Mouse (Mus musculus) monocyte, adult 5-6 weeks (primary cell): ENCODE data around the gene Nlrp2. TPM values are rescaled to one million over a fixed set of nuclear protein-coding genes. Genes with fewer than 3 reads are reported as not detected.

ENCODE experiments used
- ATAC-seq: fragments of 153-309, 156-312 bp; replicated peaks from 2 replicates; pipeline ENCODE4 v1.8.0; 2017; ENCODE audit warnings: mild to moderate bottlenecking; ENCODE audit not compliant: low TSS enrichment, insufficient number of reproducible peaks, severe bottlenecking, poor library complexity, low FRiP score
- total RNA-seq: library from RNA; stranded (forward); fragments of 200-1000, 200-491, 200-594 nt; gene quantifications from 3 replicates; pipeline ENCODE4 v1.2.3, GENCODE M21; 2017

The Nlrp2 gene
- not detected in 3 replicates for total RNA-seq

DNA sequence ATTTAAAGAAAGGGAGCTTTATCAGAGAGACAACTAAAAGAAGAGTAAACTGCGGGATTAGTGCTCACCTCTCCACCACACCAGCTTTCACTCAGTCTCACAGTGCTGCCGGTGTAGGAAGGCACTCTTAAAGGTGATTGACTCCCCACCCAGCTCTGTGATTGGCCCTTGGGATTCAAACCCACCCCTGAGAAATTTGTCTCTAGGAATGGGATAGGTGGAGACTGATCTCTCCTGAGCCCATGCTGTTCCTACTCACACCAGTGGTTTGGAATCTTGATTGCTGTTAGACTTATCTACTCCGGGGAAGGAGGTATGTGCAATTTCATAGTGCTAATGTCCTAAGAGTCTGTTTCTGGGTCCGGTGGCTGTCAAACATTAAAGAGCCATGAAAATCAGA lies at the start of gene Nlrp2:
Nlrp2 (minus strand) TSS at position 101 of the 400 bp plus-strand sequence.
- ATAC-seq: no peak

GRCm38 (mm10) chr7:5366724-5367123 lies 15.9 kb upstream of the Nlrp2 start:
- no peak for ATAC-seq

DNA sequence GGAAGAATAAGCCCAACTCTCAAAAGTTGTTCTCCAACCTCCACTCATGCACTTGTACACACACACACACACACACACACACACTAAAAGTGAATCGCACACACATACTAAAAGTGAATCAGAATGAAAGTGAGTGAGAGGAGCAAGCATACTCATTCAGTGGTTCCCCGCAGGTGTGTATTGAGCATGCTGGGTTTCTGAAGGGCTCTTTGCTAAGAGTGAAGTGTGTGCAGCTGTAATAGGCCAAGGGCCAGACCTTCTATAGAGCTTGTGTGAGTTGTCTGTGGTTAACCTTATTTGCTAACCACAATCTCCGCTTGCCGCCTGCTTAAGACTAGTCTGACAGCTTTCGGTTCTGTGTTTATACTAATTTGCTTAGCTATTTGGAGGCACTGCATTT lies 12.8 kb upstream of the Nlrp2 start:
- ATAC-seq: no peak

DNA sequence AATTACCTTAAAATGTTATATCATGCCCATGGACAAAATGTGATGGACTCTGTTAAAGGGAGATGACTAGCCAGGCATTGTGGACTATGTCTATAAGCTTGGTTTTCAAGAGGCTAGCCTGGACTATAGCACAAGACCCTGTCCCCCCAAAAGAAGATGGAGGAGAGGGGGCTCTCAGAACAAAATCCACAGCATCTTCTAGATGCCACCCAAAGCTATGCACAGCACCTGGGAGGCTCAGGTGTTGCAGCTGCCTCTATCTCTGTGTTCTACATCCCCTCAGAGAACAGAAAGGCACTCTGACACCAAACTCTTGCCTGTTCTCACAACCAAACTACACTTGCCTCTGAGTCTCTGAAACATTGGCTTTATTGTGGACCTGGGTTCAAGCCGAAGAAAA lies 598 bp downstream of the Nlrp2 start, which contains the start of gene Gm5065:
Gm5065 (plus strand) TSS at position 301 of the 400 bp plus-strand sequence.
- no peak for ATAC-seq

GRCm38 (mm10) chr7:5327511-5327910 lies 23.3 kb downstream of the Nlrp2 start:
- ATAC-seq: no peak

- no peak for ATAC-seq
These were observed 62.6 kb downstream of the Nlrp2 start for GRCm38 (mm10) chr7:5288281-5288680.

DNA sequence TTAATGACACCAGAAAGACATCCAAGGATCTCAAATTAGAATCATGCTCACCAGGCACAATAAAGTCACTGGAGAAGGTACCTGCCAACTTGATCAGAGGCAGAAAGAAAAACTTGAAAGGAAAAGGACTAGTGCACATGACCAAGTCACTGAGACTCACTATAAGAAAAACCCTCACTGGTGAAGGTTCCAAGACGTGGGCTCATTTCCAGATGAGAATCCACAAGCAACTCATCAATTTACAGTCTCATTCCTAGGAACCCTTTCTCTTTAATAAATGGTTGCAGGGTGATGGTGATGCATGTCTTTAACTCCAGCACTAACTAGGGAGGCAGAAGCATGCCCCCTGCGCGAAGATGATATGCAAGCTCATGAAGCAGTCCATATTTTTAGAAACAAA lies 87.8 kb downstream of the Nlrp2 start:
- no peak for ATAC-seq

Other genes with a start within 250 kb of the Nlrp2 start
- gene Rfpl4, start 234.1 kb downstream of the Nlrp2 start, total RNA-seq: not detected in 3 replicates
- 0.53 to 2.8 TPM in 2 of 3 replicates, not detected in the other for gene Rasl2-9, start 225.1 kb downstream of the Nlrp2 start, total RNA-seq
- not detected in 3 replicates for gene Vmn1r55, start 201.4 kb downstream of the Nlrp2 start, total RNA-seq
- not detected in 3 replicates for gene Vmn1r56, start 154.3 kb downstream of the Nlrp2 start, total RNA-seq
- not detected in 3 replicates for gene Vmn1r57, start 132.5 kb downstream of the Nlrp2 start, total RNA-seq
- gene Gm5065, start 498 bp downstream of the Nlrp2 start, total RNA-seq: not detected in 3 replicates
- gene Vmn1r58, start 62.4 kb upstream of the Nlrp2 start, total RNA-seq: not detected in 3 replicates
- not detected in 3 replicates for gene Vmn1r59, start 105.7 kb upstream of the Nlrp2 start, total RNA-seq
- gene Vmn2r28, start 142.9 kb upstream of the Nlrp2 start, total RNA-seq: 0.85 TPM in 1 of 3 replicates, not detected in the others
- gene Vmn1r60, start 196.3 kb upstream of the Nlrp2 start, total RNA-seq: not detected in 3 replicates